Mouse (Mus musculus): Measurements from ENCODE around the gene Vmn1r196. TPM values are rescaled to one million over a fixed set of nuclear protein-coding genes. Genes with fewer than 3 reads are reported as not detected.

The Vmn1r196 gene
- polyA plus RNA-seq, 1 experiment from 2014 or later, result not detected

DNA sequence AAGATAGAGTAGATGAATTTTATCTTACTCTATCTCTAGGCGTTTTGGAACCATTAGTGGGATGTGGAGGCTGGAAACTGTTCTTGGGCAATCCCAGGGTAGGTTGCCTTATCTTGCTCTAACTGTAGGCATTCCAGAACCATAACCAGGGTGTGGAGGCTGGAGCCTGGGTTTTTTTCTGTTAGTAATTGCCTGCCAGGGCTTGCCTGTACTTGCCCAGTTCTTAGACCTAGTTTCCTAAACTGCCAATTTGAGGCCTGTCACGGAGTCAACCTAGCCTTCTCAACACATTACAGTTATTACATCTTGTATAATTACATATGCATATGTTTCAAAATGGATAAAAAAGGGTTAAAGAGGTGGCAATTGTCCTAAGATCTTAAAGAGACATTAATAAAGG is 27.6 kb downstream of the Vmn1r196 start:
- H3K9ac ChIP-seq (replicated peaks; ENCODE audit: low read depth), result no peak overlapping the region
- TF ChIP-seq EP300 (IDR thresholded peaks at IDR 0.05) (no peak), CTCF (IDR thresholded peaks at IDR 0.05) (no peak)
- H3K27me3 ChIP-seq (replicated peaks; ENCODE audit: insufficient read depth, low read length), result no peaks in the 10 kb centered on the region
- H3K9me3 ChIP-seq (ENCODE audit: low read length), result no peaks in the 10 kb centered on the region
- no peaks in the 10 kb centered on the region for H3K4me1 ChIP-seq (ENCODE audit: insufficient read depth, low read depth, low read length)
- no peak overlapping the region for H3K27ac ChIP-seq (ENCODE audit: low read length)
- no peaks in the 10 kb centered on the region for H3K36me3 ChIP-seq (ENCODE audit: insufficient read depth, low read length)
- ATAC-seq, result no peak
- DNase-seq (ENCODE audit: low spot score), result no peak
- H3K4me2 ChIP-seq (replicated peaks; ENCODE audit: low read depth, low read length), result no peak overlapping the region
- 76% methylated on average over 2 of the region's 2 CpGs for WGBS
- no peak overlapping the region for H3K4me3 ChIP-seq (ENCODE audit: low read depth, low read length)

DNA sequence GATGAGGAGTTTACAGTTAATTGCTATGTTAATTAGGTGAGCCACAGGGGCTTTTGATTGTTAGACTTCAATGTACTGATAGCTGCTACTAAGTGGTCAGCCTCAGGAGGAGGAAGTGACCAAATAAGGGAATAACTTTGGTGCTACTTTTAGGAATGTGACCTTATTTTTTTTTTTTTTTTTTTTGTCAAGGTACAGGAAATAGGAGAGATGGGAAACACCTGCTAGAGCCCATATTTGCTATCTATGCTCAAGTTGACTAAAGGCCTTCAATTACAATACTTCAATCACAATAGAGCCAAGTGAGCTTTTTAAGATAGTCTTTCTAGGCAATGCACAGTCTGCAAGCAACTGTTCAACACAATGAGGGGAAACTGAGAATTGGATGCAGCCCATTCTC is 30.4 kb downstream of the Vmn1r196 start:
- no peak overlapping the region for H3K9ac ChIP-seq (replicated peaks; ENCODE audit: low read depth)
- no peaks in the 10 kb centered on the region for H3K9me3 ChIP-seq (ENCODE audit: low read length)
- H3K4me2 ChIP-seq (replicated peaks; ENCODE audit: low read depth, low read length), result no peak overlapping the region
- ATAC-seq (no peak), DNase-seq (ENCODE audit: low spot score) (no peak)
- H3K27me3 ChIP-seq (replicated peaks; ENCODE audit: insufficient read depth, low read length), result no peaks in the 10 kb centered on the region
- TF ChIP-seq CTCF (IDR thresholded peaks at IDR 0.05) (no peak), EP300 (IDR thresholded peaks at IDR 0.05) (no peak)
- no peak overlapping the region for H3K27ac ChIP-seq (ENCODE audit: low read length)
- H3K4me1 ChIP-seq (ENCODE audit: insufficient read depth, low read depth, low read length), result no peaks in the 10 kb centered on the region
- no peak overlapping the region for H3K4me3 ChIP-seq (ENCODE audit: low read depth, low read length)
- no peaks in the 10 kb centered on the region for H3K36me3 ChIP-seq (ENCODE audit: insufficient read depth, low read length)

GRCm38 (mm10) chr13:22324289-22324688 is 34.6 kb downstream of the Vmn1r196 start, which contains the start of gene Vmn1r197:
TSS of gene Vmn1r197 (plus strand) at chr13:22324589.
- H3K27me3 ChIP-seq (replicated peaks; ENCODE audit: insufficient read depth, low read length), result no peaks in the 10 kb centered on the region
- no peaks in the 10 kb centered on the region for H3K36me3 ChIP-seq (ENCODE audit: insufficient read depth, low read length)
- no peak for TF ChIP-seq CTCF (IDR thresholded peaks at IDR 0.05)
- TF ChIP-seq EP300 (IDR thresholded peaks at IDR 0.05), result no peak
- H3K4me1 ChIP-seq (ENCODE audit: insufficient read depth, low read depth, low read length), result no peaks in the 10 kb centered on the region
- H3K4me3 ChIP-seq (ENCODE audit: low read depth, low read length), result no peak within 1 kb of the TSS
- H3K4me2 ChIP-seq (replicated peaks; ENCODE audit: low read depth, low read length), result no peak within 1 kb of the TSS
- H3K9ac ChIP-seq (replicated peaks; ENCODE audit: low read depth), result no peak within 1 kb of the TSS
- DNase-seq (ENCODE audit: low spot score) (no peak), ATAC-seq (no peak)
- H3K9me3 ChIP-seq (ENCODE audit: low read length), result no peaks in the 10 kb centered on the region
- H3K27ac ChIP-seq (ENCODE audit: low read length), result no peak within 1 kb of the TSS

DNA sequence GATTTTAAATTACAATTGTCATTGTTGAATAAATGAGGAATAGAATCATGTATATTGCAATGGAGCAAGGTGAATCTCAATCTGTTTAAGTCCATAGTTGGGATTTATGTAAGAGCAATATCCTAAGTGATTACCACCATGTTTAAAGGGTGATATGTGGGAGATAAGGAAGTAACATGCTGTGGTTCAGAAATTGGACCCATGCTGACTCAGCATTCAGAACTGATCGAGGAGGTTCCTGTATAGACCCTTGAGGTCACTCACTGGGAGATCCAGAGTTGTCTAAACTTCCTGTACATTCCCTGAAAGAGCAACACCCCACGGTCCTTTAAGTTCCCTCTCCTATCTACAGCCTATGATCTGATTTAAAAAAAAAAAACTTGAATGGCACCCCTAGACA is 43.5 kb downstream of the Vmn1r196 start:
- no peaks in the 10 kb centered on the region for H3K36me3 ChIP-seq (ENCODE audit: insufficient read depth, low read length)
- H3K4me1 ChIP-seq (ENCODE audit: insufficient read depth, low read depth, low read length), result no peaks in the 10 kb centered on the region
- no peak overlapping the region for H3K27ac ChIP-seq (ENCODE audit: low read length)
- DNase-seq (ENCODE audit: low spot score) (no peak), ATAC-seq (no peak)
- no peaks in the 10 kb centered on the region for H3K27me3 ChIP-seq (replicated peaks; ENCODE audit: insufficient read depth, low read length)
- H3K4me2 ChIP-seq (replicated peaks; ENCODE audit: low read depth, low read length), result no peak overlapping the region
- H3K9me3 ChIP-seq (ENCODE audit: low read length), result no peaks in the 10 kb centered on the region
- no peak for TF ChIP-seq EP300 (IDR thresholded peaks at IDR 0.05)
- no peak overlapping the region for H3K4me3 ChIP-seq (ENCODE audit: low read depth, low read length)
- 60% methylated on average over 2 of the region's 2 CpGs for WGBS
- no peak overlapping the region for H3K9ac ChIP-seq (replicated peaks; ENCODE audit: low read depth)

DNA sequence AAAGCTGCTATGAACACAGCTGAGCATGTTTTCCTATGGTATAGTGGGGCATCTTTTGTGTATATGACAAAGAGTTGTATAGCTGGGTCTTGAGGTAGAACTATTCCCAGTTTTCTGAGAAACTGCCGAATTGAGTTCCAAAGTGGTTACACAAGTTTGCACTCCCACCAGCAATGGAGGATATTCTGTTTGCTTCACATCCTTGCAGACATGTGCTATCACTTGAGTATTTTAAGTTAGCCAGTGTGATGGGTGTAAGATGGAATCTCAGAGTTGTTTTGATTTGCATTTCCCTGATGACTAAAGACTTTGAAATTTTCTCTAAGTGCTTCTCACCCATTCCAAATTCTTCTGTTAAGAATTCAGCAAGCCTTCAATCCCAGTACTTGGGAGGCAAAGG is 45.8 kb downstream of the Vmn1r196 start:
- DNase-seq (ENCODE audit: low spot score), result no peak
- no peak overlapping the region for H3K27ac ChIP-seq (ENCODE audit: low read length)
- H3K4me3 ChIP-seq (ENCODE audit: low read depth, low read length), result no peak overlapping the region
- H3K9ac ChIP-seq (replicated peaks; ENCODE audit: low read depth), result no peak overlapping the region
- H3K4me1 ChIP-seq (ENCODE audit: insufficient read depth, low read depth, low read length), result no peaks in the 10 kb centered on the region
- TF ChIP-seq EP300 (IDR thresholded peaks at IDR 0.05) (no peak), CTCF (IDR thresholded peaks at IDR 0.05) (no peak)
- ATAC-seq, result no peak
- no peak overlapping the region for H3K4me2 ChIP-seq (replicated peaks; ENCODE audit: low read depth, low read length)
- H3K9me3 ChIP-seq (ENCODE audit: low read length), result no peaks in the 10 kb centered on the region
- no peaks in the 10 kb centered on the region for H3K36me3 ChIP-seq (ENCODE audit: insufficient read depth, low read length)
- H3K27me3 ChIP-seq (replicated peaks; ENCODE audit: insufficient read depth, low read length), result no peaks in the 10 kb centered on the region
- WGBS, result 74% methylated on average over 1 of the region's 1 CpGs

Other genes starting within 250 kb of the Vmn1r196 start
- 4.1 and 4.6 TPM in 2 replicates for gene Hist1h4i, start 248.6 kb upstream of the Vmn1r196 start, polyA plus RNA-seq (2015; fragmentation: Nextera tagmentation; extraction: Ambion mirVana)
- gene Hist1h2ag, start 247.0 kb upstream of the Vmn1r196 start, polyA plus RNA-seq (2015; fragmentation: Nextera tagmentation; extraction: Ambion mirVana), result 2.7 TPM in 1 of 2 replicates, not detected in the other
- gene Hist1h2bj, start 246.7 kb upstream of the Vmn1r196 start, polyA plus RNA-seq (2015; fragmentation: Nextera tagmentation; extraction: Ambion mirVana), result 1.0 and 1.5 TPM in 2 replicates
- gene Vmn1r188, start 205.5 kb upstream of the Vmn1r196 start, polyA plus RNA-seq (2015; fragmentation: Nextera tagmentation; extraction: Ambion mirVana), result not detected in 2 replicates
- not detected in 2 replicates for gene Vmn1r189, start 184.1 kb upstream of the Vmn1r196 start, polyA plus RNA-seq (2015; fragmentation: Nextera tagmentation; extraction: Ambion mirVana)
- not detected in 2 replicates for gene Vmn1r191, start 106.0 kb upstream of the Vmn1r196 start, polyA plus RNA-seq (2015; fragmentation: Nextera tagmentation; extraction: Ambion mirVana)
- not detected in 2 replicates for gene Vmn1r192, start 98.8 kb upstream of the Vmn1r196 start, polyA plus RNA-seq (2015; fragmentation: Nextera tagmentation; extraction: Ambion mirVana)
- gene Vmn1r193, start 66.8 kb upstream of the Vmn1r196 start, polyA plus RNA-seq (2015; fragmentation: Nextera tagmentation; extraction: Ambion mirVana), result not detected in 2 replicates
- gene Vmn1r194, start 45.7 kb upstream of the Vmn1r196 start, polyA plus RNA-seq (2015; fragmentation: Nextera tagmentation; extraction: Ambion mirVana), result not detected in 2 replicates
- not detected in 2 replicates for gene Vmn1r195, start 19.4 kb upstream of the Vmn1r196 start, polyA plus RNA-seq (2015; fragmentation: Nextera tagmentation; extraction: Ambion mirVana)
- not detected in 2 replicates for gene Vmn1r197, start 34.7 kb downstream of the Vmn1r196 start, polyA plus RNA-seq (2015; fragmentation: Nextera tagmentation; extraction: Ambion mirVana)
- gene Vmn1r198, start 60.4 kb downstream of the Vmn1r196 start, polyA plus RNA-seq (2015; fragmentation: Nextera tagmentation; extraction: Ambion mirVana), result not detected in 2 replicates
- gene Vmn1r199, start 89.9 kb downstream of the Vmn1r196 start, polyA plus RNA-seq (2015; fragmentation: Nextera tagmentation; extraction: Ambion mirVana), result not detected in 2 replicates
- not detected in 2 replicates for gene Vmn1r200, start 100.5 kb downstream of the Vmn1r196 start, polyA plus RNA-seq (2015; fragmentation: Nextera tagmentation; extraction: Ambion mirVana)
- gene Vmn1r201, start 182.0 kb downstream of the Vmn1r196 start, polyA plus RNA-seq (2015; fragmentation: Nextera tagmentation; extraction: Ambion mirVana), result not detected in 2 replicates
- not detected in 2 replicates for gene Vmn1r202, start 215.5 kb downstream of the Vmn1r196 start, polyA plus RNA-seq (2015; fragmentation: Nextera tagmentation; extraction: Ambion mirVana)
- gene Vmn1r203, start 228.2 kb downstream of the Vmn1r196 start, polyA plus RNA-seq (2015; fragmentation: Nextera tagmentation; extraction: Ambion mirVana), result not detected in 2 replicates

All from lung, postnatal 0 days (tissue).